Mouse (Mus musculus) ES-E14 (cell line): Measurements from ENCODE around the gene Mob3b. TPM values are rescaled to one million over a fixed set of nuclear protein-coding genes. Genes with fewer than 3 reads are reported as not detected.

ENCODE experiments used
- DNase-seq: peaks from one replicate; pipeline ENCODE4 v3.0.0-alpha.2; 2013; ENCODE audit warnings: low read depth, low spot score
- H3K27ac ChIP-seq: 2 replicates; pipeline ENCODE4 v1.5.1; 2012; ENCODE audit warnings: low read depth, mild to moderate bottlenecking, low read length, moderate library complexity, mixed read lengths; ENCODE audit not compliant: poor library complexity, insufficient read depth, severe bottlenecking
- H3K36me3 ChIP-seq: 2 replicates; pipeline ENCODE4 v1.6.1; 2012; ENCODE audit warnings: mild to moderate bottlenecking, low read length, moderate library complexity, mixed read lengths; ENCODE audit not compliant: control insufficient read depth, poor library complexity, insufficient read depth, severe bottlenecking
- H3K4me1 ChIP-seq, 2 experiments: fragments of 150-350 bp in 1 of 2; sonication (generic) in 1 of 2; 2 replicates each; pipeline ENCODE4 v1.6.1; 2012; ENCODE audit warnings: low read length in 2 of 2, mild to moderate bottlenecking in 1 of 2, mixed read lengths in 1 of 2; ENCODE audit not compliant: control insufficient read depth in 2 of 2, insufficient read depth in 2 of 2, poor library complexity in 1 of 2
- H3K4me3 ChIP-seq, 2 experiments: fragments of 150-350 bp in 1 of 2; sonication (generic) in 1 of 2; 2 replicates each; pipeline ENCODE4 v1.5.1; 2012; ENCODE audit warnings: low read length in 2 of 2, low read depth in 1 of 2, mild to moderate bottlenecking in 1 of 2, mixed read lengths in 1 of 2; ENCODE audit not compliant: insufficient read depth in 1 of 2, poor library complexity in 1 of 2, severe bottlenecking in 1 of 2
- H3K9ac ChIP-seq: 2 replicates; pipeline ENCODE4 v1.6.1; 2012; ENCODE audit warnings: low read depth, mild to moderate bottlenecking, low read length, mixed read lengths; ENCODE audit not compliant: poor library complexity, insufficient read depth, severe bottlenecking
- H3K9me3 ChIP-seq: fragments of 150-350 bp; sonication (generic); 2 replicates; pipeline ENCODE4 v1.6.1; 2012; ENCODE audit warnings: low read depth, mild to moderate bottlenecking, low read length; ENCODE audit not compliant: control insufficient read depth, insufficient read depth
- CHD2 ChIP-seq: IDR thresholded peaks from 2 replicates; pipeline ENCODE4 v1.6.1; 2014; ENCODE audit warnings: mild to moderate bottlenecking, low read depth, low read length, inconsistent platforms
- HCFC1 ChIP-seq: IDR thresholded peaks from 2 replicates; pipeline ENCODE4 v1.6.1; 2012; ENCODE audit warnings: low read length, inconsistent platforms, borderline replicate concordance; ENCODE audit not compliant: insufficient read depth
- MAFK ChIP-seq: IDR thresholded peaks from 2 replicates; pipeline ENCODE4 v1.6.1; 2014; ENCODE audit warnings: mild to moderate bottlenecking, low read depth, low read length, inconsistent platforms; ENCODE audit not compliant: insufficient read depth
- ZC3H11A ChIP-seq: IDR thresholded peaks from 2 replicates; pipeline ENCODE4 v1.6.1; 2012; ENCODE audit warnings: low read depth, mild to moderate bottlenecking, inconsistent platforms, low read length, borderline replicate concordance
- ZNF384 ChIP-seq: IDR thresholded peaks from 2 replicates; pipeline ENCODE4 v1.6.1; 2012; ENCODE audit warnings: low read depth, low read length, inconsistent platforms
- in situ Hi-C, 2 experiments: fragments of 600-800 bp; cut with MboI; formaldehyde crosslinking; loops; one replicate each; pipeline ENCODE4 v1.15.1; 2025; ENCODE audit warnings: low sequenced_read_pairs in 2 of 2, inconsistent platforms in 1 of 2; ENCODE audit not compliant: unreplicated experiment in 2 of 2
- total RNA-seq: library from RNA; depleted of rRNA; stranded (reverse); fragments of 300-350 nt; gene quantifications from 2 replicates; pipeline ENCODE4 v1.2.3, GENCODE M21; 2012

The Mob3b gene
- total RNA-seq, 1 experiment: 8.3 TPM

GRCm38 (mm10) chr4:35084060-35084459 lies 73.2 kb downstream of the Mob3b start:
- Histone ChIP-seq H3K27ac (no peak overlapping the region), H3K9ac (no peak overlapping the region), H3K36me3 (no peaks in the 10 kb centered on the region), H3K4me1 (0 out of 4 replicates have a peak, but pooled peaks cover 1 to 2% of the 10 kb centered on the region in 2 experiments), H3K9me3 (no peaks in the 10 kb centered on the region), H3K4me3 (no peak overlapping the region)
- TF ChIP-seq CHD2: no peak
- TF ChIP-seq MAFK: no peak
- no peak for TF ChIP-seq ZC3H11A
- in situ Hi-C loops: no loop called here
- DNase-seq: no peak

DNA sequence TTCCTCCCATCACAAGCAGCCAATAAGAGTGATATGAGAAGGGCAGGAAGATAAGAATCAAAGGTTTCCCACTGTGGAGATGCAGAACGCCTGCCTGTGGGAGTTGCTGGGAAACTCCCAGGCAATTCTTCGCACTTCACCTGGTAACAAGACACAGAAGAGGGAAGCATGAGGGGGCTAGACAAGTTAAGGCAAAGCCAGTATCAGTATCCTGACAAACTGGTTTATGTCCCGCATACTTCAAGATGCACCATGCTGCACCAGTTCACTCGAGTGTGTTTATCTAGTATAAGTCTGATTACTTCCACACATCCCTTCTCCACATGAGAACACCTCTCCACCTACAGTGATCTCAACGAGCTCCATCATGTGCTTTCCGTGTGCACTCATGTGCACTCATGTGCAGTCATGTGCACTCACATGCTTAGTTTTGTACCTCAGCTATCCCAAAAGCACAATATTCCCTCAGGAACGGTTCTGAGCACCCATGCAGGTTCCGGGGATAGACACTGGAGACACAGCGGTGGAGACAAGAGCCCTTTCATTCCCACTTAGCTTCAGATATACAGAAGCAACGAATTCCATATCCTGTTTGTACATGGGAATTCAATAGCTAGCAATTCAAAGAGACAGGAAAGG lies 74.7 kb downstream of the Mob3b start:
- DNase-seq: no peak
- H3K9me3 ChIP-seq: no peaks in the 10 kb centered on the region
- no peak overlapping the region for H3K27ac ChIP-seq
- 0 out of 4 replicates have a peak, but pooled peaks cover 1 to 2% of the 10 kb centered on the region in 2 experiments for H3K4me1 ChIP-seq
- no peak overlapping the region for H3K9ac ChIP-seq
- in situ Hi-C loops: no loop called here
- H3K36me3 ChIP-seq: no peaks in the 10 kb centered on the region
- no peak overlapping the region for H3K4me3 ChIP-seq
- TF ChIP-seq MAFK (no peak), CHD2 (no peak), HCFC1 (no peak), ZC3H11A (no peak), ZNF384 (no peak)

- Histone ChIP-seq H3K36me3 (no peaks in the 10 kb centered on the region), H3K9ac (no peak overlapping the region), H3K4me3 (no peak overlapping the region), H3K27ac (no peak overlapping the region), H3K4me1 (no peaks in the 10 kb centered on the region), H3K9me3 (no peaks in the 10 kb centered on the region)
- in situ Hi-C loops: no loop called here
- TF ChIP-seq CHD2 (no peak), MAFK (no peak)
- DNase-seq: no peak
These were observed 77.0 kb downstream of the Mob3b start for GRCm38 (mm10) chr4:35080285-35080684.

DNA sequence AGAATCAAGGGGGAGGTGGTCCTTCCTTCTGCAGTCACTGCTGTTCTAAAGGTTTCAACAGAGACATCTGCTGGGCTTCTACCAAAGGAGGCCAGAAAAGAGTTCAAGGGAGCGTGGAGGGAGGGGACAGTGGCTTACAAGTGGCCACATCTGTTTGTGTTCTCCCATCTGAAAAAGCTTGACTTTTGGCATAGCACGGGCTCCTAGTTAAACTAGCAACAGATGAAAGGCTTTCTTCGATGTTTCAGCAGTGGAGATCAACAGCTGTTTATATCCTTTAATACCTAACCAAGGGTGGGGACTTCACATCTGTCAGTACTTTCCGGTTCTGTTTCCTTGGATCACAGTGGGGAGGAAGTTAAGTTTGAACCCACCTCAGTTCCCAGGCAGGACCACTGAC lies 88.5 kb downstream of the Mob3b start:
- no peak for DNase-seq
- Histone ChIP-seq H3K4me1 (peaks cover 0 to 10% of the 10 kb centered on the region in 2 experiments; a peak in 2 of 4 replicates), H3K36me3 (no peaks in the 10 kb centered on the region), H3K27ac (no peak overlapping the region), H3K9ac (no peak overlapping the region), H3K9me3 (no peaks in the 10 kb centered on the region), H3K4me3 (no peak overlapping the region)
- in situ Hi-C loops: no loop called here
- no peak for TF ChIP-seq ZC3H11A
- TF ChIP-seq ZNF384: no peak
- no peak for TF ChIP-seq MAFK
- no peak for TF ChIP-seq CHD2
- no peak for TF ChIP-seq HCFC1

DNA sequence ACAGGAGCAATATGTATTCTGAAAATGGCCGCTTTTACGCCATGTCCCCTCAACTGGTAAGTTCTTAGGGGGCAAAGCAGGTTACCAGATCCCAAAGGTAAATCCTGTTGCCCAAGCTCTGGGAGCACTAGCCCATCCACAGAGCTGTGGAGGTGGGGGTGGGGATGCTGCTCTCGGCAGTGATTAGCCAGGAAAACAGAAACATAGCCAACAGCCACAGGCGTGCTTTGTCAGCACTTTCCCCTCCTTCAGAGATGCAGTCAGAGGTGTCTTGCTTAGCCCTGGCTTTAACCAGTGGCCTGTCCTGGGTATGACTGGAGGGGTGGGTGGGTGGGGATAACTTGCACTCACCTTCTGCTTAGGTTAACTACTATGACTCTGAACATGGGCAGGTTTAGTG lies 91.1 kb downstream of the Mob3b start:
- in situ Hi-C loops: no loop called here
- TF ChIP-seq MAFK (0 out of 2 replicates have a peak, but pooled peaks have one; percentile 52), CHD2 (no peak)

More for the DNA sequence above, 91.1 kb downstream of the Mob3b start:
- no peak overlapping the region for H3K9ac ChIP-seq
- H3K36me3 ChIP-seq: no peaks in the 10 kb centered on the region
- H3K9me3 ChIP-seq: no peaks in the 10 kb centered on the region
- no peak overlapping the region for H3K4me3 ChIP-seq
- peaks cover 0 to 17% of the 10 kb centered on the region in 2 experiments; a peak in 2 of 4 replicates for H3K4me1 ChIP-seq
- no peak overlapping the region for H3K27ac ChIP-seq
- DNase-seq: no peak
